Mouse (Mus musculus): ENCODE measurements around the gene Bola2. TPM values are rescaled to one million over a fixed set of nuclear protein-coding genes. Genes with fewer than 3 reads are reported as not detected.

The Bola2 gene
- 51.0 and 61.6 TPM in 2 replicates for polyA plus RNA-seq (2012; rRNA removed)

DNA sequence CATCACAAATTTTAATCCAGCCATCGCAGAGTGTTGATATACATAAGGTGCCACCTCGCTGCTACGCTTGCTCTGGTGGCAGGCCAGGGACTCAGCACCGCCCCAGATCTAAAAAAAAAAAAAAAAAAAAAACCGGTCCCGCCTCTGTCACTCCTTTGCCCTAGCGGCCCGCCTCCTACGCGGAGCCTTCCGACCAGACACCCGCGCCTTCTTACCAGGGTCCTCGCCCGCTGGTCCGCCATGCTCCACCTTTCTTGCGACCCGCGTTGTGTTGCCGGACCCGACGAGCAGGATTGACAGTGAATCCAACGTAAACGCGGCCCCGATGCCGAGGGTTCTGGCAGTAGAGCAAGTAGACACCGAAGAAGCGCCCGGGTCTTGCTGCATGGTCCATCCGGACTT, at the start of gene Bola2:
Bola2 (plus strand) TSS at position 192 of the 402 bp plus-strand sequence.
- peak; percentile 50; the same call in 1 of the 2 replicates for TF ChIP-seq POLR2A (IDR thresholded peaks at IDR 0.05; ENCODE audit: borderline replicate concordance, insufficient read depth, low read length)
- no peak for TF ChIP-seq CTCF (IDR thresholded peaks at IDR 0.05; ENCODE audit: borderline replicate concordance, insufficient read depth, low read depth, low read length)
- peaks cover 5% of the 10 kb centered on the region; the same call in 1 of the 2 replicates for H3K4me1 ChIP-seq (ENCODE audit: control insufficient read depth, insufficient read depth, low read length)
- WGBS = 0% methylated on average over 31 of the region's 31 CpGs
- H3K27me3 ChIP-seq (ENCODE audit: control insufficient read depth, insufficient read depth, low read length) = no peaks in the 10 kb centered on the region
- peak within 1 kb of the TSS; percentile 52 for H3K27ac ChIP-seq (ENCODE audit: insufficient read depth, low read length)
- peak in 1 of 2 experiments; percentile 72 for DNase-seq
- peak within 1 kb of the TSS; percentile 82 for H3K4me3 ChIP-seq (replicated peaks; ENCODE audit: insufficient read depth, low read depth, low read length)

GRCm38 (mm10) chr7:126645708-126646107, 49.5 kb upstream of the Bola2 start:
- no peaks in the 10 kb centered on the region for H3K4me1 ChIP-seq (ENCODE audit: control insufficient read depth, insufficient read depth, low read length)
- no peaks in the 10 kb centered on the region for H3K27me3 ChIP-seq (ENCODE audit: control insufficient read depth, insufficient read depth, low read length)
- no peak for DNase-seq
- no peak overlapping the region for H3K27ac ChIP-seq (ENCODE audit: insufficient read depth, low read length)
- WGBS = 65% methylated on average over 5 of the region's 5 CpGs
- H3K4me3 ChIP-seq (replicated peaks; ENCODE audit: insufficient read depth, low read depth, low read length) = no peak overlapping the region
- TF ChIP-seq POLR2A (IDR thresholded peaks at IDR 0.05; ENCODE audit: borderline replicate concordance, insufficient read depth, low read length) = no peak
- no peak for TF ChIP-seq CTCF (IDR thresholded peaks at IDR 0.05; ENCODE audit: borderline replicate concordance, insufficient read depth, low read depth, low read length)

- Histone ChIP-seq H3K4me1 (ENCODE audit: control insufficient read depth, insufficient read depth, low read length) (no peaks in the 10 kb centered on the region), H3K27ac (ENCODE audit: insufficient read depth, low read length) (no peak overlapping the region), H3K4me3 (replicated peaks; ENCODE audit: insufficient read depth, low read depth, low read length) (no peak overlapping the region), H3K27me3 (ENCODE audit: control insufficient read depth, insufficient read depth, low read length) (no peaks in the 10 kb centered on the region)
- DNase-seq = peak; percentile 11 to 17
- TF ChIP-seq CTCF (IDR thresholded peaks at IDR 0.05; ENCODE audit: borderline replicate concordance, insufficient read depth, low read depth, low read length) (no peak), POLR2A (IDR thresholded peaks at IDR 0.05; ENCODE audit: borderline replicate concordance, insufficient read depth, low read length) (no peak)
- 61% methylated on average over 4 of the region's 4 CpGs for WGBS
Observed at GRCm38 (mm10) chr7:126648486-126648885, 46.7 kb upstream of the Bola2 start.

DNA sequence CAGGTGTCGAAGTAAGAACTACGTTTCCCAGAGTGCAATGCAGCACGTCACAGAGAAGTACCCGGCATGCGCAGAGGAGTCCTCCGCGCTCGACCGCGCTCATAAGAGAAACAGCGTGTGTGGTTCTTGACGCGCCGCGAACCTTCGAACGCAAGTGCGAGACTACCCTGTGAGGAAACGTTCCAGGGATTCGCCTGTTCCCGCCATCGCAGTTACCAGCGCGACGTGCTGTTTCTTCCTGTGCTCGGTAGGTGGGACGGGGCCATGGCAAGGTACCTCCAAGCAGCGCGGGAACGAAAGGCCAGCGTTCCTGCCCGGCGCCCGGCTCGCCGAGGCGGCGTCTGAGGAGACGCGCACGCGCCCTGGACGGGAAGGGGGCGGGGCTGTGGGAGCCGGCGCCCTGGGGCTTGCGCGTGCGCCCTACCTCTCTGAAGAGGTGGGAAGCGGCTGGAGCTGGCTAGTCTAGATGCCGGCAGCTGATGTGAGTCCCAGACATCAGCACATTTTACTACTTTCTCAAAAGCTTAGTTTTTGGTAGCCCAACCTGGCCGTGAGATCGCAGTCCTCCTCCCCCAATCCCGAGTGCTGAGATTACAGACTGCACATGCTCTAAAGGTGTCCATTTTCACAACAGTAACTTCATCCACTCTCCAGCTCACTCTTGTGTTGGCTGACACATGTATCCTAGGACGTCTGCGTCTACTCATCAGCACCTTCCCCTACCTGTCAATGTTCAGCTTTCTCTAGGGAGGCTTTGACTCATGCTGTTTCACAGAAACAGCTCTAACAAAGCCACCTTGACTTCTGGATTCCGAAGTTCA, 45.8 kb upstream of the Bola2 start, which contains the start of gene Sgf29:
Sgf29 (plus strand) TSS at position 79 of the 821 bp plus-strand sequence.
- 2% methylated on average over 57 of the region's 57 CpGs for WGBS
- H3K27ac ChIP-seq (ENCODE audit: insufficient read depth, low read length) = peak within 1 kb of the TSS; percentile 70
- H3K27me3 ChIP-seq (ENCODE audit: control insufficient read depth, insufficient read depth, low read length) = no peaks in the 10 kb centered on the region
- no peaks in the 10 kb centered on the region for H3K4me1 ChIP-seq (ENCODE audit: control insufficient read depth, insufficient read depth, low read length)
- DNase-seq = peak; percentile 93 to 97
- TF ChIP-seq CTCF (IDR thresholded peaks at IDR 0.05; ENCODE audit: borderline replicate concordance, insufficient read depth, low read depth, low read length) (no peak), POLR2A (IDR thresholded peaks at IDR 0.05; ENCODE audit: borderline replicate concordance, insufficient read depth, low read length) (peak; percentile 100)
- H3K4me3 ChIP-seq (replicated peaks; ENCODE audit: insufficient read depth, low read depth, low read length) = peak within 1 kb of the TSS; percentile 92

- Histone ChIP-seq H3K4me3 (replicated peaks; ENCODE audit: insufficient read depth, low read depth, low read length) (no peak overlapping the region), H3K27me3 (ENCODE audit: control insufficient read depth, insufficient read depth, low read length) (no peaks in the 10 kb centered on the region), H3K27ac (ENCODE audit: insufficient read depth, low read length) (no peak overlapping the region), H3K4me1 (ENCODE audit: control insufficient read depth, insufficient read depth, low read length) (no peaks in the 10 kb centered on the region)
- WGBS = 92% methylated on average over 2 of the region's 2 CpGs
- DNase-seq = no peak
- no peak for TF ChIP-seq POLR2A (IDR thresholded peaks at IDR 0.05; ENCODE audit: borderline replicate concordance, insufficient read depth, low read length)
- no peak for TF ChIP-seq CTCF (IDR thresholded peaks at IDR 0.05; ENCODE audit: borderline replicate concordance, insufficient read depth, low read depth, low read length)
Observed at GRCm38 (mm10) chr7:126650852-126651251, 44.3 kb upstream of the Bola2 start.

DNA sequence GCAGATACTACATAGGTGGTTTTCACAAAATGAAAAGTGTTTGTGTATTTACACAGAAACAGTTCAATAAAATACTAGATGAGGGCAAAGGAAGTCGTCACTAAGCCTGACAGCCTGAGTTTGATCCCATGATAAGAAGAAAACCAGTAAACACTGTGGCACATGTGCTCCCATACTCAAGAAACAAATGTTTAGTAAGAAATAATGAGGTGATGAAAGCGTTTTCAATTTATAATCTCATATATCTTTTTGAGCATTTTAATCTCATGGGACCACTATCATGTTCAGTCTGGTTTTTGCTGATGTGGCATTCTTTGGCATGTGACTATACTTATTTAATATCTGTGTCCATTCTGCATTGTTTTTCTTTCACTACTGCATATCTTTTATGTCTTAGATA, 41.2 kb upstream of the Bola2 start:
- H3K27ac ChIP-seq (ENCODE audit: insufficient read depth, low read length) = no peak overlapping the region
- 94% methylated on average over 2 of the region's 2 CpGs for WGBS
- H3K4me3 ChIP-seq (replicated peaks; ENCODE audit: insufficient read depth, low read depth, low read length) = no peak overlapping the region
- H3K27me3 ChIP-seq (ENCODE audit: control insufficient read depth, insufficient read depth, low read length) = no peaks in the 10 kb centered on the region
- no peak for DNase-seq
- no peaks in the 10 kb centered on the region for H3K4me1 ChIP-seq (ENCODE audit: control insufficient read depth, insufficient read depth, low read length)
- TF ChIP-seq POLR2A (IDR thresholded peaks at IDR 0.05; ENCODE audit: borderline replicate concordance, insufficient read depth, low read length) (no peak), CTCF (IDR thresholded peaks at IDR 0.05; ENCODE audit: borderline replicate concordance, insufficient read depth, low read depth, low read length) (no peak)

GRCm38 (mm10) chr7:126655695-126656094, 39.5 kb upstream of the Bola2 start:
- Histone ChIP-seq H3K27ac (ENCODE audit: insufficient read depth, low read length) (no peak overlapping the region), H3K27me3 (ENCODE audit: control insufficient read depth, insufficient read depth, low read length) (no peaks in the 10 kb centered on the region), H3K4me3 (replicated peaks; ENCODE audit: insufficient read depth, low read depth, low read length) (no peak overlapping the region), H3K4me1 (ENCODE audit: control insufficient read depth, insufficient read depth, low read length) (no peaks in the 10 kb centered on the region)
- no peak for TF ChIP-seq CTCF (IDR thresholded peaks at IDR 0.05; ENCODE audit: borderline replicate concordance, insufficient read depth, low read depth, low read length)
- WGBS = 91% methylated on average over 3 of the region's 3 CpGs
- no peak for DNase-seq

- WGBS = 95% methylated on average over 1 of the region's 1 CpGs
- Histone ChIP-seq H3K27ac (ENCODE audit: insufficient read depth, low read length) (no peak overlapping the region), H3K4me1 (ENCODE audit: control insufficient read depth, insufficient read depth, low read length) (no peaks in the 10 kb centered on the region), H3K4me3 (replicated peaks; ENCODE audit: insufficient read depth, low read depth, low read length) (no peak overlapping the region), H3K27me3 (ENCODE audit: control insufficient read depth, insufficient read depth, low read length) (no peaks in the 10 kb centered on the region)
- TF ChIP-seq CTCF (IDR thresholded peaks at IDR 0.05; ENCODE audit: borderline replicate concordance, insufficient read depth, low read depth, low read length) (no peak), POLR2A (IDR thresholded peaks at IDR 0.05; ENCODE audit: borderline replicate concordance, insufficient read depth, low read length) (no peak)
- DNase-seq = no peak
Observed at GRCm38 (mm10) chr7:126657522-126657921, 37.7 kb upstream of the Bola2 start.

All from cerebellum, adult 2 months (tissue).